Mouse (Mus musculus): Measurements from ENCODE around the gene Epha2.

Epha2 gene

GRCm38 (mm10) chr4:141279783-141280182 lies 21.3 kb upstream of the Epha2 start:
- DNase-seq (ENCODE audit: low spot score in 2 of 2): no peak

GRCm38 (mm10) chr4:141280471-141280870 lies 20.6 kb upstream of the Epha2 start:
- DNase-seq (ENCODE audit: low spot score in 2 of 2): no peak

- no peak for DNase-seq (ENCODE audit: low spot score in 2 of 2)
These were observed 19.9 kb upstream of the Epha2 start for GRCm38 (mm10) chr4:141281153-141281552.

- DNase-seq (ENCODE audit: low spot score in 2 of 2): no peak
These were observed 19.5 kb upstream of the Epha2 start for GRCm38 (mm10) chr4:141281578-141281977.

- DNase-seq (ENCODE audit: low spot score in 2 of 2): no peak
These were observed 19.0 kb upstream of the Epha2 start for GRCm38 (mm10) chr4:141282087-141282486.

- DNase-seq (ENCODE audit: low spot score in 2 of 2): no peak
These were observed 18.4 kb upstream of the Epha2 start for GRCm38 (mm10) chr4:141282623-141283022.

GRCm38 (mm10) chr4:141283176-141283878 lies 17.7 kb upstream of the Epha2 start:
- no peak for DNase-seq (ENCODE audit: low spot score in 2 of 2)

GRCm38 (mm10) chr4:141283879-141284411 lies 17.1 kb upstream of the Epha2 start:
- no peak for DNase-seq (ENCODE audit: low spot score in 2 of 2)

- no peak for DNase-seq (ENCODE audit: low spot score in 2 of 2)
These were observed 16.6 kb upstream of the Epha2 start for GRCm38 (mm10) chr4:141284486-141284885.

- no peak for DNase-seq (ENCODE audit: low spot score in 2 of 2)
These were observed 15.9 kb upstream of the Epha2 start for GRCm38 (mm10) chr4:141285128-141285527.

- DNase-seq (ENCODE audit: low spot score in 2 of 2): no peak
These were observed 14.1 kb upstream of the Epha2 start for GRCm38 (mm10) chr4:141286860-141287517.

- DNase-seq (ENCODE audit: low spot score in 2 of 2): no peak
These were observed 13.5 kb upstream of the Epha2 start for GRCm38 (mm10) chr4:141287518-141288004.

- DNase-seq (ENCODE audit: low spot score in 2 of 2): no peak
These were observed 12.9 kb upstream of the Epha2 start for GRCm38 (mm10) chr4:141288152-141288551.

- no peak for DNase-seq (ENCODE audit: low spot score in 2 of 2)
These were observed 9.3 kb upstream of the Epha2 start for GRCm38 (mm10) chr4:141291571-141292375.

GRCm38 (mm10) chr4:141295774-141296186 lies 5.3 kb upstream of the Epha2 start:
- no peak for DNase-seq (ENCODE audit: low spot score in 2 of 2)

- no peak for DNase-seq (ENCODE audit: low spot score in 2 of 2)
These were observed 3.1 kb upstream of the Epha2 start for GRCm38 (mm10) chr4:141297934-141298333.

GRCm38 (mm10) chr4:141299356-141299755 lies 1.7 kb upstream of the Epha2 start:
- no peak for DNase-seq (ENCODE audit: low spot score in 2 of 2)

- DNase-seq (ENCODE audit: low spot score in 2 of 2): no peak
These were observed 844 bp upstream of the Epha2 start for GRCm38 (mm10) chr4:141300196-141300595.

GRCm38 (mm10) chr4:141301591-141302427 lies 769 bp downstream of the Epha2 start:
- DNase-seq (ENCODE audit: low spot score in 2 of 2): no peak

- no peak for DNase-seq (ENCODE audit: low spot score in 2 of 2)
These were observed 1.7 kb downstream of the Epha2 start for GRCm38 (mm10) chr4:141302428-141303401.

Data from spleen, postnatal 14 days (tissue).